Mouse (Mus musculus) midbrain, postnatal 0 days (tissue): ENCODE measurements at regions not wholly inside any gene's neighbourhood (a gene's known extent, or its start where the extent isn't known, plus 50 kb on each side); places are given as distances from the start of the nearest gene placed in this dataset.
"Not testable (repeated sequence)": the region's sequence is repeated elsewhere in the genome, so short reads cannot be mapped to it uniquely, and the experiment has no call there.

Experiments
- ATAC-seq: fragments of 200-750 bp; cut with Nextera tagmentation; 2 replicates; pipeline ENCODE4 v1.8.0; 2017; ENCODE audit warnings: moderate number of reproducible peaks, mild to moderate bottlenecking, moderate TSS enrichment, moderate library complexity; ENCODE audit not compliant: low FRiP score
- DNase-seq: peaks from one replicate; pipeline ENCODE4 v3.0.0-alpha.2; 2015; ENCODE audit warnings: low spot score
- H3K27ac ChIP-seq: fragments of 300-500 bp; sonication (generic); 2 replicates; pipeline ENCODE4 v1.5.1; 2014; ENCODE audit warnings: low read depth, mild to moderate bottlenecking, low read length, mixed read lengths
- H3K27me3 ChIP-seq: fragments of 300-500 bp; sonication (generic); 2 replicates; pipeline ENCODE4 v1.6.1; 2014; ENCODE audit warnings: low read length, control low read depth, mixed read lengths; ENCODE audit not compliant: insufficient read depth
- H3K36me3 ChIP-seq: fragments of 300-500 bp; sonication (generic); 2 replicates; pipeline ENCODE4 v1.6.1; 2014; ENCODE audit warnings: low read length, control low read depth, mixed read lengths; ENCODE audit not compliant: insufficient read depth
- H3K4me1 ChIP-seq: fragments of 300-500 bp; sonication (generic); 2 replicates; pipeline ENCODE4 v1.6.1; 2014; ENCODE audit warnings: mild to moderate bottlenecking, control low read depth, antibody characterized with exemption, low read length, mixed read lengths; ENCODE audit not compliant: insufficient read depth
- H3K4me2 ChIP-seq: fragments of 300-500 bp; sonication (generic); 2 replicates; pipeline ENCODE4 v1.6.1; 2014; ENCODE audit warnings: low read depth, mild to moderate bottlenecking, low read length, mixed read lengths; ENCODE audit not compliant: poor library complexity, severe bottlenecking
- H3K4me3 ChIP-seq: fragments of 300-500 bp; sonication (generic); 2 replicates; pipeline ENCODE4 v1.5.1; 2014; ENCODE audit warnings: low read depth, mild to moderate bottlenecking, low read length, moderate library complexity
- H3K9ac ChIP-seq: fragments of 300-500 bp; sonication (generic); replicated peaks from 2 replicates; pipeline ENCODE4 v1.6.1; 2014; ENCODE audit warnings: mild to moderate bottlenecking, low read length, moderate library complexity, mixed read lengths; ENCODE audit not compliant: poor library complexity, severe bottlenecking
- H3K9me3 ChIP-seq: fragments of 300-500 bp; sonication (generic); 2 replicates; pipeline ENCODE4 v1.6.1; 2016; ENCODE audit warnings: low read length, control low read depth
- CTCF ChIP-seq: IDR thresholded peaks from 2 replicates; pipeline ENCODE4 v1.5.1; 2016; ENCODE audit warnings: antibody characterized with exemption, mild to moderate bottlenecking
- WGBS: fragments of 180-500 bp; shearing (Covaris S2); extraction: QIAGEN DNeasy Blood & Tissue Kit; methylation state at CpG from one replicate; pipeline ENCODE4 v1.1.7; 2014; 5-methylcytosine and 5-hydroxymethylcytosine counted together

- Histone ChIP-seq H3K36me3 (no peaks in the 10 kb centered on the region), H3K9me3 (no peaks in the 10 kb centered on the region), H3K4me3 (no peak overlapping the region), H3K9ac (no peak overlapping the region), H3K27me3 (no peaks in the 10 kb centered on the region), H3K27ac (no peak overlapping the region), H3K4me1 (no peaks in the 10 kb centered on the region), H3K4me2 (no peak overlapping the region)
- whole genome bisulfite sequencing, result 90% methylated on average over 5 of the region's 5 CpGs
- TF ChIP-seq CTCF, result no peak
- no peak for ATAC-seq
- no peak for DNase-seq
Observed at GRCm38 (mm10) chr3:152040751-152041150, 125.3 kb downstream of the Gipc2 start.

- 96% methylated on average over 5 of the region's 5 CpGs for WGBS
- H3K27me3 ChIP-seq, H3K9ac ChIP-seq, H3K9me3 ChIP-seq, H3K4me2 ChIP-seq, H3K27ac ChIP-seq, H3K4me1 ChIP-seq, H3K36me3 ChIP-seq, H3K4me3 ChIP-seq, ATAC-seq, DNase-seq: not testable (repeated sequence)
Observed at GRCm38 (mm10) chr3:152036819-152037218, 129.2 kb downstream of the Gipc2 start.

GRCm38 (mm10) chr3:152035416-152035815 is 130.6 kb downstream of the Gipc2 start:
- ATAC-seq, result no peak
- no peak for DNase-seq
- Histone ChIP-seq H3K4me3 (no peak overlapping the region), H3K27me3 (no peaks in the 10 kb centered on the region), H3K27ac (no peak overlapping the region), H3K4me1 (no peaks in the 10 kb centered on the region), H3K9ac (no peak overlapping the region), H3K36me3 (no peaks in the 10 kb centered on the region), H3K9me3 (no peaks in the 10 kb centered on the region), H3K4me2 (no peak overlapping the region)
- 87% methylated on average over 5 of the region's 5 CpGs for WGBS
- no peak for TF ChIP-seq CTCF

DNA sequence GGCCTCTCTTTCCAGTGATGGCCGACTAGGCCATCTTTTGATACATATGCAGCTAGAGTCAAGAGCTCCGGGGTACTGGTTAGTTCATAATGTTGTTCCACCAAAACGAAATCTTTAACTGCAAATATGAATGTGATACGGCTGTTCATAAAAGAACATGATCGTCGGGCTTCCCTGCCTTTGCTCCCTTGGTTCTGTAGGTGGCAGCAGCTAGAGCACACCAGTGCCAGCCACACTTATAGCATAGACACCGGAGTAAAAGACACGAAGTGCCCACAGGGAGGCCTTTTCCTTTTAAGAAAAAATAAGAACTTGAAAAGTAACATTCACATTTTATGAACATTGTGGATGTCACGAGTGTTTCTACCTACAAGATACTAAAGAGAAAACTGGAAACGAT is 131.3 kb downstream of the Gipc2 start:
- no peak overlapping the region for H3K4me2 ChIP-seq
- no peaks in the 10 kb centered on the region for H3K4me1 ChIP-seq
- no peak for ATAC-seq
- no peak overlapping the region for H3K27ac ChIP-seq
- no peaks in the 10 kb centered on the region for H3K9me3 ChIP-seq
- TF ChIP-seq CTCF, result no peak
- H3K27me3 ChIP-seq, result no peaks in the 10 kb centered on the region
- no peak overlapping the region for H3K9ac ChIP-seq
- no peak for DNase-seq
- H3K4me3 ChIP-seq, result no peak overlapping the region
- H3K36me3 ChIP-seq, result no peaks in the 10 kb centered on the region
- 81% methylated on average over 9 of the region's 10 CpGs for WGBS

DNA sequence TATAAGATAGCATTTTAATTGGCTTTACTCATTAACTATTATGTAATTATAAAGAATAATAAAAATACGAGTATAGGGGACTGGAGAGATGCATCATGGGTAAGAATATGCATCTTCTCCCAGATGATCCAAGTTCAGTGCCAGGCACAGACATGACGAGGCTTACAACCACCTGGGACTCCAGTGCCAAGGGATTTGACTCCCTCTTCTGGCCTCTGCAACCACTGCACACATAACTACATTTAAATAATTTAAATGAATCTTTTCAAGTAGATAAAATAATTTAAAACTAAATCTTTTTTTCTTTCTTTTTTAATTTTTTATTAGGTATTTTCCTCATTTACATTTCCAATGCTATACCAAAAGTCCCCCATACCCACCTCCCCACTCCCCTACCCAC is 131.8 kb downstream of the Gipc2 start:
- Histone ChIP-seq H3K4me3 (no peak overlapping the region), H3K4me2 (no peak overlapping the region), H3K27me3 (no peaks in the 10 kb centered on the region), H3K4me1 (no peaks in the 10 kb centered on the region), H3K36me3 (no peaks in the 10 kb centered on the region), H3K27ac (no peak overlapping the region), H3K9me3 (no peaks in the 10 kb centered on the region), H3K9ac (no peak overlapping the region)
- TF ChIP-seq CTCF, result no peak
- ATAC-seq, result no peak
- no peak for DNase-seq
- WGBS, result 85% methylated on average over 2 of the region's 2 CpGs

GRCm38 (mm10) chr3:152032663-152033318 is 133.2 kb downstream of the Gipc2 start:
- TF ChIP-seq CTCF, result no peak
- Histone ChIP-seq H3K9me3 (no peaks in the 10 kb centered on the region), H3K36me3 (no peaks in the 10 kb centered on the region), H3K27me3 (no peaks in the 10 kb centered on the region), H3K4me1 (no peaks in the 10 kb centered on the region), H3K4me3 (no peak overlapping the region), H3K27ac (no peak overlapping the region), H3K4me2 (no peak overlapping the region), H3K9ac (no peak overlapping the region)
- no peak for ATAC-seq
- WGBS, result 73% methylated on average over 3 of the region's 3 CpGs
- no peak for DNase-seq
